19 mouse cellular contexts compared by ENCODE assay signal in genomic region chr17:33931947-33932346, GRCm38 (mm10). TPM values are rescaled to one million over a fixed set of nuclear protein-coding genes. Genes with fewer than 3 reads are reported as not detected.
A peak's percentile ranks its signal among the peaks of the same experiment; 100 is the strongest.
DNase-seq lines count a peak whose midpoint lies in the region; ATAC-seq and TF ChIP-seq lines count a peak whose summit lies in the region.
"Had no signal": no experiment of that assay in that cellular context is flagged by ENCODE, and none has a peak within 500 bp of the region (broad histone marks: within the 10 kb centered on the region; RNA-seq: fewer than 3 reads in every experiment).

No protein-coding gene starts in this region.

- H3K36me3 ChIP-seq in forebrain, embryonic 10.5 days (replicated peaks), result peaks cover 57% of the 10 kb centered on the region
- peaks cover 39% of the 10 kb centered on the region for H3K36me3 ChIP-seq in forebrain, embryonic 14.5 days (ENCODE audit: control insufficient read depth, insufficient read depth, low read length)
- H3K36me3 ChIP-seq in limb, embryonic 12.5 days, result peaks cover 58% of the 10 kb centered on the region
- H3K36me3 ChIP-seq in limb, embryonic 10.5 days, result peaks cover 54% of the 10 kb centered on the region
- H3K36me3 ChIP-seq in E14TG2a.4 (ENCODE audit: insufficient read depth, low read length), result peaks cover 66% of the 10 kb centered on the region
- H3K36me3 ChIP-seq in embryonic facial prominence, embryonic 15.5 days, result peaks cover 50% of the 10 kb centered on the region

- no peak overlapping the region; the same call in 1 of the 2 replicates for H3K9ac ChIP-seq in forebrain, embryonic 14.5 days (ENCODE audit: low read length)
- H3K9ac ChIP-seq in limb, embryonic 12.5 days (replicated peaks), result no peak overlapping the region
- H3K9ac ChIP-seq in embryonic facial prominence, embryonic 15.5 days, result no peak overlapping the region

- WGBS in forebrain, embryonic 10.5 days, result 93% methylated on average over 11 of the region's 11 CpGs
- 90% methylated on average over 11 of the region's 11 CpGs for WGBS in forebrain, embryonic 14.5 days
- WGBS in limb, embryonic 12.5 days, result 89% methylated on average over 11 of the region's 11 CpGs
- 89% methylated on average over 11 of the region's 11 CpGs for WGBS in limb, embryonic 10.5 days
- WGBS in embryonic facial prominence, embryonic 15.5 days, result 89% methylated on average over 11 of the region's 11 CpGs

- H3K27me3 ChIP-seq in forebrain, embryonic 10.5 days (ENCODE audit: poor library complexity, severe bottlenecking), result peaks cover 4% of the 10 kb centered on the region; the same call in 1 of the 2 replicates
- H3K27me3 ChIP-seq in forebrain, embryonic 14.5 days (replicated peaks; ENCODE audit: control insufficient read depth, insufficient read depth, low read length), result no peaks in the 10 kb centered on the region
- no peaks in the 10 kb centered on the region for H3K27me3 ChIP-seq in limb, embryonic 12.5 days
- peaks cover 5% of the 10 kb centered on the region; the same call in 1 of the 2 replicates for H3K27me3 ChIP-seq in limb, embryonic 10.5 days (ENCODE audit: low read depth, poor library complexity, severe bottlenecking)
- H3K27me3 ChIP-seq in E14TG2a.4 (ENCODE audit: insufficient read depth, low read length), result no peaks in the 10 kb centered on the region
- H3K27me3 ChIP-seq in embryonic facial prominence, embryonic 15.5 days, result no peaks in the 10 kb centered on the region
- H3K27me3 ChIP-seq: liver, embryonic 13.5 days; lung, embryonic 15.5 days; stomach, embryonic 15.5 days had no signal

- no peaks in the 10 kb centered on the region for H3K9me3 ChIP-seq in forebrain, embryonic 10.5 days
- no peaks in the 10 kb centered on the region for H3K9me3 ChIP-seq in forebrain, embryonic 14.5 days (replicated peaks; ENCODE audit: control insufficient read depth, low read length)
- no peaks in the 10 kb centered on the region for H3K9me3 ChIP-seq in limb, embryonic 12.5 days
- H3K9me3 ChIP-seq in limb, embryonic 10.5 days (replicated peaks), result no peaks in the 10 kb centered on the region
- no peaks in the 10 kb centered on the region for H3K9me3 ChIP-seq in E14TG2a.4 (ENCODE audit: low read length)
- H3K9me3 ChIP-seq in embryonic facial prominence, embryonic 15.5 days (replicated peaks), result no peaks in the 10 kb centered on the region
- H3K9me3 ChIP-seq: liver, embryonic 13.5 days; lung, embryonic 15.5 days; stomach, embryonic 15.5 days had no signal

- TF ChIP-seq CTCF in E14TG2a.4 (conservative IDR thresholded peaks at IDR 0.05; ENCODE audit: low read length), result no peak

- no peak for ATAC-seq in forebrain, embryonic 14.5 days
- no peak for ATAC-seq in limb, embryonic 12.5 days (ENCODE audit: insufficient number of reproducible peaks, insufficient read depth, low FRiP score, low TSS enrichment, low read depth)
- ATAC-seq in embryonic facial prominence, embryonic 15.5 days (ENCODE audit: insufficient number of reproducible peaks, low FRiP score, low TSS enrichment, low read depth), result no peak
- ATAC-seq: forebrain, postnatal 0 days; midbrain, embryonic 16.5 days had no signal

- H3K27ac ChIP-seq in forebrain, embryonic 10.5 days, result no peak overlapping the region
- H3K27ac ChIP-seq in forebrain, embryonic 14.5 days (ENCODE audit: low read depth, low read length), result no peak overlapping the region
- no peak overlapping the region for H3K27ac ChIP-seq in limb, embryonic 12.5 days
- H3K27ac ChIP-seq in limb, embryonic 10.5 days, result no peak overlapping the region
- H3K27ac ChIP-seq in embryonic facial prominence, embryonic 15.5 days (replicated peaks), result no peak overlapping the region
- H3K27ac ChIP-seq: lung, embryonic 15.5 days had no signal

- peaks cover 48% of the 10 kb centered on the region for H3K4me1 ChIP-seq in forebrain, embryonic 10.5 days
- H3K4me1 ChIP-seq in forebrain, embryonic 14.5 days (ENCODE audit: control insufficient read depth, insufficient read depth, low read length), result peaks cover 13% of the 10 kb centered on the region
- H3K4me1 ChIP-seq in limb, embryonic 12.5 days (replicated peaks), result peaks cover 18% of the 10 kb centered on the region
- peaks cover 34% of the 10 kb centered on the region for H3K4me1 ChIP-seq in limb, embryonic 10.5 days
- peaks cover 72% of the 10 kb centered on the region for H3K4me1 ChIP-seq in E14TG2a.4 (replicated peaks; ENCODE audit: low read depth, low read length)
- H3K4me1 ChIP-seq in embryonic facial prominence, embryonic 15.5 days, result peaks cover 30% of the 10 kb centered on the region

- H3K4me3 ChIP-seq in forebrain, embryonic 10.5 days, result peak overlapping the region; percentile 23
- H3K4me3 ChIP-seq in forebrain, embryonic 14.5 days (ENCODE audit: low read depth, low read length), result no peak overlapping the region; the same call in 1 of the 2 replicates
- H3K4me3 ChIP-seq in limb, embryonic 12.5 days (replicated peaks), result no peak overlapping the region
- no peak overlapping the region for H3K4me3 ChIP-seq in limb, embryonic 10.5 days
- H3K4me3 ChIP-seq in E14TG2a.4 (replicated peaks; ENCODE audit: low read length), result peak overlapping the region; percentile 97; the same call in 1 of the 2 replicates
- H3K4me3 ChIP-seq in embryonic facial prominence, embryonic 15.5 days (replicated peaks), result peak overlapping the region; percentile 78; the same call in 1 of the 2 replicates

- no peak for DNase-seq in forebrain, embryonic 10.5 days (ENCODE audit: extremely low spot score, low spot score)
- no peak for DNase-seq in forebrain, embryonic 14.5 days (ENCODE audit: low spot score)
- DNase-seq in limb, embryonic 10.5 days (ENCODE audit: low spot score), result no peak
- no peak for DNase-seq in frontal cortex, adult 2 months (ENCODE audit: extremely low spot score in 1 of 2, low spot score in 1 of 2)
- no peak for DNase-seq in kidney, postnatal 14 days
- DNase-seq: adrenal gland, postnatal 25 days; cerebellum, adult 18-20 months; forebrain, postnatal 0 days; heart, postnatal 4 days; kidney, adult 18-20 months; liver, embryonic 13.5 days; retina, postnatal 1 day; thymus, postnatal 14 days had no signal

- no peak overlapping the region for H3K4me2 ChIP-seq in forebrain, embryonic 14.5 days (ENCODE audit: low read length)
- H3K4me2 ChIP-seq in limb, embryonic 12.5 days, result 0 out of 2 replicates have a peak overlapping the region, but pooled peaks have one; percentile 88
- H3K4me2 ChIP-seq in embryonic facial prominence, embryonic 15.5 days (replicated peaks), result peak overlapping the region; percentile 98; the same call in 1 of the 2 replicates

RNA-seq across cellular contexts. Expression of gene Rgl2, which starts 2.6 kb away (rescaled TPM):
- polyA plus RNA-seq in forebrain, embryonic 10.5 days (2016; fragmentation: Nextera tagmentation; extraction: Ambion mirVana), result 39.3 and 46.7 TPM in 2 replicates
- polyA plus RNA-seq in forebrain, embryonic 14.5 days (2014; fragmentation: Nextera tagmentation; extraction: Ambion mirVana), result 27.2 and 36.0 TPM in 2 replicates
- polyA plus RNA-seq in limb, embryonic 12.5 days (2016; fragmentation: Nextera tagmentation; extraction: Ambion mirVana), result 61.3 and 64.2 TPM in 2 replicates
- polyA plus RNA-seq in limb, embryonic 10.5 days (2016; fragmentation: Nextera tagmentation; extraction: Ambion mirVana), result 43.2 and 43.9 TPM in 2 replicates
- polyA plus RNA-seq in embryonic facial prominence, embryonic 15.5 days (2015; fragmentation: Nextera tagmentation; extraction: Ambion mirVana), result 57.1 and 64.4 TPM in 2 replicates
- polyA plus RNA-seq in frontal cortex, adult 2 months (2012; rRNA removed), result 154 and 161 TPM in 2 replicates

RNA-seq across cellular contexts. Expression of gene Pfdn6, which starts 8.2 kb away (rescaled TPM):
- polyA plus RNA-seq in forebrain, embryonic 10.5 days (2016; fragmentation: Nextera tagmentation; extraction: Ambion mirVana), result 239 and 242 TPM in 2 replicates
- polyA plus RNA-seq in forebrain, embryonic 14.5 days (2014; fragmentation: Nextera tagmentation; extraction: Ambion mirVana), result 185 and 192 TPM in 2 replicates
- polyA plus RNA-seq in limb, embryonic 12.5 days (2016; fragmentation: Nextera tagmentation; extraction: Ambion mirVana), result 180 and 186 TPM in 2 replicates
- 212 and 258 TPM in 2 replicates for polyA plus RNA-seq in limb, embryonic 10.5 days (2016; fragmentation: Nextera tagmentation; extraction: Ambion mirVana)
- 145 and 163 TPM in 2 replicates for polyA plus RNA-seq in embryonic facial prominence, embryonic 15.5 days (2015; fragmentation: Nextera tagmentation; extraction: Ambion mirVana)
- polyA plus RNA-seq in frontal cortex, adult 2 months (2012; rRNA removed), result 101 and 130 TPM in 2 replicates

RNA-seq across cellular contexts. Expression of gene Wdr46, which starts 8.5 kb away (rescaled TPM):
- polyA plus RNA-seq in forebrain, embryonic 10.5 days (2016; fragmentation: Nextera tagmentation; extraction: Ambion mirVana), result 56.1 and 59.6 TPM in 2 replicates
- polyA plus RNA-seq in forebrain, embryonic 14.5 days (2014; fragmentation: Nextera tagmentation; extraction: Ambion mirVana), result 10.5 and 14.6 TPM in 2 replicates
- 45.5 and 45.8 TPM in 2 replicates for polyA plus RNA-seq in limb, embryonic 12.5 days (2016; fragmentation: Nextera tagmentation; extraction: Ambion mirVana)
- polyA plus RNA-seq in limb, embryonic 10.5 days (2016; fragmentation: Nextera tagmentation; extraction: Ambion mirVana), result 61.7 and 78.2 TPM in 2 replicates
- polyA plus RNA-seq in embryonic facial prominence, embryonic 15.5 days (2015; fragmentation: Nextera tagmentation; extraction: Ambion mirVana), result 36.2 and 36.5 TPM in 2 replicates
- 13.3 and 13.7 TPM in 2 replicates for polyA plus RNA-seq in frontal cortex, adult 2 months (2012; rRNA removed)

RNA-seq across cellular contexts. Expression of gene Zbtb22, which starts 16.2 kb away (rescaled TPM):
- polyA plus RNA-seq in forebrain, embryonic 10.5 days (2016; fragmentation: Nextera tagmentation; extraction: Ambion mirVana), result 21.2 and 23.2 TPM in 2 replicates
- polyA plus RNA-seq in forebrain, embryonic 14.5 days (2014; fragmentation: Nextera tagmentation; extraction: Ambion mirVana), result 12.3 and 12.6 TPM in 2 replicates
- polyA plus RNA-seq in limb, embryonic 12.5 days (2016; fragmentation: Nextera tagmentation; extraction: Ambion mirVana), result 21.8 and 22.4 TPM in 2 replicates
- polyA plus RNA-seq in limb, embryonic 10.5 days (2016; fragmentation: Nextera tagmentation; extraction: Ambion mirVana), result 20.2 and 23.2 TPM in 2 replicates
- 15.8 and 17.8 TPM in 2 replicates for polyA plus RNA-seq in embryonic facial prominence, embryonic 15.5 days (2015; fragmentation: Nextera tagmentation; extraction: Ambion mirVana)
- polyA plus RNA-seq in frontal cortex, adult 2 months (2012; rRNA removed), result 29.9 and 33.4 TPM in 2 replicates

RNA-seq across cellular contexts. Expression of gene Tapbp, which starts 16.2 kb away (rescaled TPM):
- polyA plus RNA-seq in forebrain, embryonic 10.5 days (2016; fragmentation: Nextera tagmentation; extraction: Ambion mirVana), result 14.1 TPM in 2 replicates
- 14.1 and 17.7 TPM in 2 replicates for polyA plus RNA-seq in forebrain, embryonic 14.5 days (2014; fragmentation: Nextera tagmentation; extraction: Ambion mirVana)
- polyA plus RNA-seq in limb, embryonic 12.5 days (2016; fragmentation: Nextera tagmentation; extraction: Ambion mirVana), result 21.5 and 23.5 TPM in 2 replicates
- polyA plus RNA-seq in limb, embryonic 10.5 days (2016; fragmentation: Nextera tagmentation; extraction: Ambion mirVana), result 9.2 and 16.0 TPM in 2 replicates
- 40.2 and 49.3 TPM in 2 replicates for polyA plus RNA-seq in embryonic facial prominence, embryonic 15.5 days (2015; fragmentation: Nextera tagmentation; extraction: Ambion mirVana)
- 25.4 and 28.5 TPM in 2 replicates for polyA plus RNA-seq in frontal cortex, adult 2 months (2012; rRNA removed)

Comparison
In these comparisons a context has a peak if more than half of its experiments do, and no peak if none do; other contexts are left out.
1. H3K4me3 ChIP-seq: peak in forebrain, embryonic 10.5 days (single experiment), E14TG2a.4 (single experiment) and embryonic facial prominence, embryonic 15.5 days (single experiment); none in forebrain, embryonic 14.5 days (single experiment), limb, embryonic 12.5 days (single experiment) and limb, embryonic 10.5 days (single experiment).